Mouse (Mus musculus) ES-E14 (cell line): ENCODE measurements around the gene Zfx. TPM values are rescaled to one million over a fixed set of nuclear protein-coding genes. Genes with fewer than 3 reads are reported as not detected.

Experiments
- DNase-seq: peaks from one replicate; pipeline ENCODE4 v3.0.0-alpha.2; 2013; ENCODE audit warnings: low read depth, low spot score
- H3K27ac ChIP-seq: 2 replicates; pipeline ENCODE4 v1.5.1; 2012; ENCODE audit warnings: low read depth, mild to moderate bottlenecking, low read length, moderate library complexity, mixed read lengths; ENCODE audit not compliant: poor library complexity, insufficient read depth, severe bottlenecking
- H3K36me3 ChIP-seq: 2 replicates; pipeline ENCODE4 v1.6.1; 2012; ENCODE audit warnings: mild to moderate bottlenecking, low read length, moderate library complexity, mixed read lengths; ENCODE audit not compliant: control insufficient read depth, poor library complexity, insufficient read depth, severe bottlenecking
- H3K4me1 ChIP-seq, 2 experiments: fragments of 150-350 bp in 1 of 2; sonication (generic) in 1 of 2; 2 replicates each; pipeline ENCODE4 v1.6.1; 2012; ENCODE audit warnings: low read length in 2 of 2, mild to moderate bottlenecking in 1 of 2, mixed read lengths in 1 of 2; ENCODE audit not compliant: control insufficient read depth in 2 of 2, insufficient read depth in 2 of 2, poor library complexity in 1 of 2
- H3K4me3 ChIP-seq, 2 experiments: fragments of 150-350 bp in 1 of 2; sonication (generic) in 1 of 2; 2 replicates each; pipeline ENCODE4 v1.5.1; 2012; ENCODE audit warnings: low read length in 2 of 2, low read depth in 1 of 2, mild to moderate bottlenecking in 1 of 2, mixed read lengths in 1 of 2; ENCODE audit not compliant: insufficient read depth in 1 of 2, poor library complexity in 1 of 2, severe bottlenecking in 1 of 2
- H3K9ac ChIP-seq: 2 replicates; pipeline ENCODE4 v1.6.1; 2012; ENCODE audit warnings: low read depth, mild to moderate bottlenecking, low read length, mixed read lengths; ENCODE audit not compliant: poor library complexity, insufficient read depth, severe bottlenecking
- H3K9me3 ChIP-seq: fragments of 150-350 bp; sonication (generic); 2 replicates; pipeline ENCODE4 v1.6.1; 2012; ENCODE audit warnings: low read depth, mild to moderate bottlenecking, low read length; ENCODE audit not compliant: control insufficient read depth, insufficient read depth
- CHD2 ChIP-seq: IDR thresholded peaks from 2 replicates; pipeline ENCODE4 v1.6.1; 2014; ENCODE audit warnings: mild to moderate bottlenecking, low read depth, low read length, inconsistent platforms
- HCFC1 ChIP-seq: IDR thresholded peaks from 2 replicates; pipeline ENCODE4 v1.6.1; 2012; ENCODE audit warnings: low read length, inconsistent platforms, borderline replicate concordance; ENCODE audit not compliant: insufficient read depth
- MAFK ChIP-seq: IDR thresholded peaks from 2 replicates; pipeline ENCODE4 v1.6.1; 2014; ENCODE audit warnings: mild to moderate bottlenecking, low read depth, low read length, inconsistent platforms; ENCODE audit not compliant: insufficient read depth
- ZC3H11A ChIP-seq: IDR thresholded peaks from 2 replicates; pipeline ENCODE4 v1.6.1; 2012; ENCODE audit warnings: low read depth, mild to moderate bottlenecking, inconsistent platforms, low read length, borderline replicate concordance
- ZNF384 ChIP-seq: IDR thresholded peaks from 2 replicates; pipeline ENCODE4 v1.6.1; 2012; ENCODE audit warnings: low read depth, low read length, inconsistent platforms
- in situ Hi-C, 2 experiments: fragments of 600-800 bp; cut with MboI; formaldehyde crosslinking; loops; one replicate each; pipeline ENCODE4 v1.15.1; 2025; ENCODE audit warnings: low sequenced_read_pairs in 2 of 2, inconsistent platforms in 1 of 2; ENCODE audit not compliant: unreplicated experiment in 2 of 2
- total RNA-seq: library from RNA; depleted of rRNA; stranded (reverse); fragments of 300-350 nt; gene quantifications from 2 replicates; pipeline ENCODE4 v1.2.3, GENCODE M21; 2012

Gene Zfx
- total RNA-seq, 1 experiment = 27.2 TPM

- no peak for TF ChIP-seq CHD2
- TF ChIP-seq ZC3H11A = no peak
- TF ChIP-seq HCFC1 = no peak
- no peak for TF ChIP-seq ZNF384
- Histone ChIP-seq H3K36me3 (peaks cover 2% of the 10 kb centered on the region; the same call in 1 of the 2 replicates), H3K4me1 (no peaks in the 10 kb centered on the region), H3K9ac (no peak overlapping the region), H3K4me3 (no peak overlapping the region), H3K9me3 (no peaks in the 10 kb centered on the region), H3K27ac (no peak overlapping the region)
- in situ Hi-C loops = no loop called here
- no peak for DNase-seq
Measured at GRCm38 (mm10) chrX:94100561-94100960, 22.9 kb downstream of the Zfx start.

DNA sequence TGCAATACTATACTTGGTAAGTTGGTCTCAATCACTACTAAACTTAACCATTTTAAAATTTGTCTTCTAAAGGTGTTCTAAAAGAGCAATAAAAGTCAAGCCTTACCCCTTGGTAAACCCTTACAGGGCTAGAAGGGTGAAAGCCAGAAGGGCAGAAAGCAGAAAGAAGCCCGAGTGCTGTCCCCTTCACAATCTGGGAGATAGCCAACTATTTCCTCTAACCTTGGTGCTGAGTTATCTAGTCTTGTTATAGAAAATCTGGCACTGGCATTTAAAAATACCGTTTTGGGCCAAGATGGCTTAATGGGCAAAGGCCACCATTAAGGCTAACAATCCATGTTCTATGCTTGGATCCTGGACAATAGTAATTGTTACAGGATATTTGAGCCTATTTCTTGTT lies 32.5 kb downstream of the Zfx start:
- Histone ChIP-seq H3K4me3 (no peak overlapping the region), H3K9ac (no peak overlapping the region), H3K4me1 (no peaks in the 10 kb centered on the region), H3K27ac (no peak overlapping the region), H3K36me3 (no peaks in the 10 kb centered on the region), H3K9me3 (no peaks in the 10 kb centered on the region)
- TF ChIP-seq HCFC1 (no peak), CHD2 (no peak), ZC3H11A (no peak), ZNF384 (no peak), MAFK (no peak)
- in situ Hi-C loops = no loop called here
- DNase-seq = no peak

GRCm38 (mm10) chrX:94061246-94061645 lies 62.3 kb downstream of the Zfx start:
- H3K4me3 ChIP-seq = no peak overlapping the region
- DNase-seq = no peak

GRCm38 (mm10) chrX:94060751-94061150 lies 62.8 kb downstream of the Zfx start:
- no peak for DNase-seq
- no peak overlapping the region for H3K27ac ChIP-seq
- in situ Hi-C loops = no loop called here
- TF ChIP-seq ZNF384 (no peak), HCFC1 (no peak), CHD2 (no peak), ZC3H11A (no peak), MAFK (no peak)
- H3K9ac ChIP-seq = no peak overlapping the region
- no peaks in the 10 kb centered on the region for H3K9me3 ChIP-seq
- no peaks in the 10 kb centered on the region for H3K36me3 ChIP-seq
- H3K4me3 ChIP-seq = no peak overlapping the region
- H3K4me1 ChIP-seq = no peaks in the 10 kb centered on the region

More at GRCm38 (mm10) chrX:94061246-94061645, 62.3 kb downstream of the Zfx start:
- TF ChIP-seq CHD2 (no peak), HCFC1 (no peak), ZC3H11A (no peak), MAFK (no peak), ZNF384 (no peak)
- Histone ChIP-seq H3K9me3 (no peaks in the 10 kb centered on the region), H3K4me1 (no peaks in the 10 kb centered on the region), H3K36me3 (no peaks in the 10 kb centered on the region), H3K9ac (no peak overlapping the region), H3K27ac (no peak overlapping the region)
- in situ Hi-C loops = no loop called here

DNA sequence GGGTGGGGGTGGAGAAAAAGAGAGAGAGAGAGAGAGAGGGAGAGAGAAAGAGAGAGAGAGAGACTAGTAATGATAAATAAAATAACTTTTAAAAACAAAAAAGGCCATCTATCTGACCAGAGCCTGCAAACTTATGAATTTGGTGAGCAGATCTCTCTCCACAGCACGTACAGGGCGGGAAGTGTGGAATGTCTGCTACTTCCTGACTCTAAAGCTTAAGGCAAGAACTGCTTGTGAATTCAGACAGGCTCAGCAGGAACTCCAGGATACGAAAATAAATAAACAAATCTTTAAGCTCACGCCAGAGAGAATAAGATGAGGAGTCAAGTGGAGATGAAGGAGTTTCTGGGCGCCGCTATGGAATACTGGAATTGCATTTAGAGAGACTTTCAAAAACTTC lies 64.8 kb downstream of the Zfx start:
- Histone ChIP-seq H3K36me3 (no peaks in the 10 kb centered on the region), H3K27ac (no peak overlapping the region), H3K9ac (no peak overlapping the region), H3K9me3 (no peaks in the 10 kb centered on the region), H3K4me3 (no peak overlapping the region), H3K4me1 (no peaks in the 10 kb centered on the region)
- DNase-seq = no peak
- in situ Hi-C loops = no loop called here
- TF ChIP-seq MAFK (no peak), HCFC1 (no peak), ZNF384 (no peak)
